Mouse (Mus musculus) central nervous system, embryonic 11.5 days (tissue): ENCODE data around the gene Car9. TPM values are rescaled to one million over a fixed set of nuclear protein-coding genes. Genes with fewer than 3 reads are reported as not detected.

ENCODE experiments used
- polyA plus RNA-seq: library from polyadenylated mRNA; depleted of rRNA; stranded (reverse); fragments of >200 nt; gene quantifications from 2 replicates; pipeline ENCODE4 v1.2.3, GENCODE M21; 2012; rRNA removed

Gene Car9
- 0.37 and 1.3 TPM in 2 replicates for polyA plus RNA-seq

GRCm38 (mm10) chr4:43506536-43507185, at the start of gene Car9:
Gene Car9, plus strand, starts transcription at chr4:43506966.

GRCm38 (mm10) chr4:43483535-43484091, 23.2 kb upstream of the Car9 start, which contains the start of gene Sit1:
Gene Sit1, minus strand, starts transcription at chr4:43483734.

DNA sequence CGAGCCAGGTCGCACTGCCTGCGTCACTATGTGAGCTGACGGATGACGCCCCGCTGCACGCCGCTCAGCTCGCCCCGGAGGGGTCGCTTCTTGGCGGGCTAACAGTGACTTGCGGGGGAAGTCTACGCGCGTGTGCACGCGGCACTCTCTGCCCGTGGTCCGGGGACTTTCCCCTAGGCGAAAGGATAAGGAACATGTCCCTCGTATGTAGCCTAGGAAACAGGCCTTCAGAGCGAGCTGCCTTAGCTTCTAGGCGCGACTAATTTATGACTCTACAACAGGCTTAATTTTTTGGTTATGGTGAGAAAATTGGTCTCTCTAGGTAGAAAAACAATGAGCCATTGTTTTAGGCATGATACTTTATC, 14.0 kb upstream of the Car9 start, which contains the start of gene Ccdc107:
Gene Ccdc107 (plus strand): TSS at position 80 of the 365 bp plus-strand sequence.

DNA sequence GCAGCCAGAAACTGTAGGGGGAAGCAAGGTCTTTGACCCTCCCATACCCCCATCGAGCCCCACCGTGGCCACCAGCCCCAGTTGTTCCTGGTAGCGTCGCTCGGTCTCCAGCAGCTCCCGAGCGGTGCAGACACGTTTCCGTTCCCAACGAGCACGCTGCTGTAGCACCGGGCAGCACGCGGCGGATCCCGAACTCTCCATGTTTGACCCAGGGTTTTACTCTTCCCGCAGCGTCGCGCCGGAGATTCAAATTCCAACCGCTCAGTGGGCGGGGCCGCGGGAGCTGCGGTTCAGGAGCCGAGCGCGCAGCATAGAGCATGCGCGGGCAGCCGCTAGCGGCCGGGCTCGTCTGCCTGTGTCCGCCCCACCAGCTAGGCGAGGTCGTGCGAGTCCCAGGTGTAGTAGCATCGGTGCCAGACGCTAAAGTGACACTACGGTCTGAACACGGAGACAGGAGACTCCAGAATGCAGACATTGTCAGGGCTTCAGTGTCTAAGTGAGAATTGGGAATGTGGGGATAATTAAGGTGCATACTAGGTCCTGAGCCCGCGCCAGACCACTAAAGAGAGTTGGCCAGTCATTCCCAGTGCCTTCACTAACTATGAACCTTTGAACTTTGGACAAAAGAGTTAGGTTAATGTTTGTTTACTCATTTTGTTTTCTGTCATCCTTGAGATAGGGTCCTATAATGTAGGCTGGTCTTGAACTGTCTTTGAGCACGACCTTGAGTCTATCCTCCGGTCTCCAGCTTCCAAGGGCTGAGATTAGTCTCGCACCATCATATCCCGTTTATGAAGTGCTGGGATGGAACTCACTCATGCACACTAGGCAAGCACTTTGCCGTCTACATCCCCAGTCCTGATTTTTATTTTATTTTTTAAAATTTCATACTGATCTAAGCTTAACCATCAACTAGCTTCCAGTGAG, 7.1 kb upstream of the Car9 start, which contains the start of gene Arhgef39:
Gene Arhgef39 (minus strand): TSS at position 289 of the 927 bp plus-strand sequence.

GRCm38 (mm10) chr4:43561997-43562768, 55.4 kb downstream of the Car9 start, which contains the start of the genes Creb3 and Tln1:
Gene Creb3, plus strand, starts transcription at chr4:43562332.
Gene Tln1, minus strand, starts transcription at chr4:43562691.

Other genes with a start within 250 kb of the Car9 start
- gene Atp8b5, start 239.8 kb upstream of the Car9 start, polyA plus RNA-seq: 0.83 and 0.85 TPM in 2 replicates
- gene Rusc2, start 125.0 kb upstream of the Car9 start, polyA plus RNA-seq: 19.6 and 21.4 TPM in 2 replicates
- 0.46 and 0.47 TPM in 2 replicates for gene Fam166b, start 77.8 kb upstream of the Car9 start, polyA plus RNA-seq
- gene Tesk1, start 65.0 kb upstream of the Car9 start, polyA plus RNA-seq: 43.3 and 45.3 TPM in 2 replicates
- 0.35 and 0.38 TPM in 2 replicates for gene Cd72, start 52.3 kb upstream of the Car9 start, polyA plus RNA-seq
- gene Sit1, start 23.2 kb upstream of the Car9 start, polyA plus RNA-seq: not detected in 2 replicates
- 46.4 and 49.4 TPM in 2 replicates for gene Ccdc107, start 14.1 kb upstream of the Car9 start, polyA plus RNA-seq
- 41.5 and 64.0 TPM in 2 replicates for gene Arhgef39, start 7.3 kb upstream of the Car9 start, polyA plus RNA-seq
- 83.2 and 109 TPM in 2 replicates for gene Tpm2, start 16.8 kb downstream of the Car9 start, polyA plus RNA-seq
- 34.6 and 40.8 TPM in 2 replicates for gene Creb3, start 55.4 kb downstream of the Car9 start, polyA plus RNA-seq
- gene Tln1, start 55.7 kb downstream of the Car9 start, polyA plus RNA-seq: 52.5 and 57.8 TPM in 2 replicates
- 42.0 and 62.0 TPM in 2 replicates for gene Rgp1, start 71.7 kb downstream of the Car9 start, polyA plus RNA-seq
- gene Gba2, start 71.9 kb downstream of the Car9 start, polyA plus RNA-seq: 47.6 and 49.0 TPM in 2 replicates
- 0.10 and 0.17 TPM in 2 replicates for gene Msmp, start 77.5 kb downstream of the Car9 start, polyA plus RNA-seq
- gene Npr2, start 125.0 kb downstream of the Car9 start, polyA plus RNA-seq: 45.5 and 61.8 TPM in 2 replicates
- gene Spag8, start 146.6 kb downstream of the Car9 start, polyA plus RNA-seq: 2.9 and 3.2 TPM in 2 replicates
- gene Hint2, start 149.5 kb downstream of the Car9 start, polyA plus RNA-seq: 53.7 and 54.7 TPM in 2 replicates
- gene Tmem8b, start 162.0 kb downstream of the Car9 start, polyA plus RNA-seq: 13.2 and 15.3 TPM in 2 replicates
- gene Fam221b, start 162.2 kb downstream of the Car9 start, polyA plus RNA-seq: 0.21 and 0.22 TPM in 2 replicates
- gene Olfr70, start 193.8 kb downstream of the Car9 start, polyA plus RNA-seq: not detected in 2 replicates
- not detected in 2 replicates for gene Olfr71, start 203.3 kb downstream of the Car9 start, polyA plus RNA-seq
- gene Hrct1, start 220.2 kb downstream of the Car9 start, polyA plus RNA-seq: 0.16 and 0.17 TPM in 2 replicates
- 0.02 and 0.06 TPM in 2 replicates for gene Spaar, start 223.1 kb downstream of the Car9 start, polyA plus RNA-seq